Mouse (Mus musculus): ENCODE results near the gene Vcp.
"Not testable (repeated sequence)": the region's sequence is repeated elsewhere in the genome, so short reads cannot be mapped to it uniquely, and the experiment has no call there.

Vcp gene

GRCm38 (mm10) chr4:43029121-43029520 is 28.8 kb upstream of the Vcp start:
- DNase-seq (ENCODE audit: low spot score), result no peak

GRCm38 (mm10) chr4:43025084-43025960 is 25.0 kb upstream of the Vcp start, which contains the start of gene Pigo:
Gene Pigo (minus strand): TSS chr4:43025819.
- peak; percentile 89 for DNase-seq (ENCODE audit: low spot score)

GRCm38 (mm10) chr4:43024673-43025072 is 24.4 kb upstream of the Vcp start:
- DNase-seq (ENCODE audit: low spot score), result no peak

- no peak for DNase-seq (ENCODE audit: low spot score)
Observed at GRCm38 (mm10) chr4:43021341-43021740, 21.0 kb upstream of the Vcp start.

GRCm38 (mm10) chr4:43020876-43021275 is 20.6 kb upstream of the Vcp start:
- DNase-seq (ENCODE audit: low spot score), result no peak

- DNase-seq (ENCODE audit: low spot score), result peak; percentile 75
Observed at GRCm38 (mm10) chr4:43019641-43020465, 19.5 kb upstream of the Vcp start.

GRCm38 (mm10) chr4:43019176-43019575 is 18.9 kb upstream of the Vcp start:
- DNase-seq (ENCODE audit: low spot score), result no peak

- DNase-seq (ENCODE audit: low spot score), result no peak
Observed at GRCm38 (mm10) chr4:43018156-43018555, 17.8 kb upstream of the Vcp start.

GRCm38 (mm10) chr4:43012091-43012490 is 11.8 kb upstream of the Vcp start:
- DNase-seq (ENCODE audit: low spot score), result no peak

- peak; percentile 86 for DNase-seq (ENCODE audit: low spot score)
Observed at GRCm38 (mm10) chr4:43010161-43011038, 10.1 kb upstream of the Vcp start, which contains the start of gene Fancg. Gene Fancg (minus strand): TSS chr4:43010506.

GRCm38 (mm10) chr4:43005765-43006164 is 5.5 kb upstream of the Vcp start:
- no peak for DNase-seq (ENCODE audit: low spot score)

GRCm38 (mm10) chr4:43004951-43005350 is 4.6 kb upstream of the Vcp start:
- DNase-seq (ENCODE audit: low spot score), result no peak

- no peak for DNase-seq (ENCODE audit: low spot score)
Observed at GRCm38 (mm10) chr4:43002756-43003439, 2.6 kb upstream of the Vcp start.

- DNase-seq (ENCODE audit: low spot score), result no peak
Observed at GRCm38 (mm10) chr4:43001272-43001671, 965 bp upstream of the Vcp start.

GRCm38 (mm10) chr4:42999451-43000140 is 711 bp downstream of the Vcp start:
- peak; percentile 87 for DNase-seq (ENCODE audit: low spot score)

- no peak for DNase-seq (ENCODE audit: low spot score)
Observed at GRCm38 (mm10) chr4:42998022-42998421, 2.3 kb downstream of the Vcp start.

- DNase-seq (ENCODE audit: low spot score), result no peak
Observed at GRCm38 (mm10) chr4:42988296-42988695, 12.0 kb downstream of the Vcp start.

- DNase-seq (ENCODE audit: low spot score), result not testable (repeated sequence)
Observed at GRCm38 (mm10) chr4:42980467-42980866, 19.8 kb downstream of the Vcp start.

- DNase-seq (ENCODE audit: low spot score), result no peak
Observed at GRCm38 (mm10) chr4:42978062-42978461, 22.2 kb downstream of the Vcp start.

GRCm38 (mm10) chr4:42973868-42974267 is 26.4 kb downstream of the Vcp start:
- DNase-seq (ENCODE audit: low spot score), result no peak

GRCm38 (mm10) chr4:42972952-42973351 is 27.4 kb downstream of the Vcp start:
- DNase-seq (ENCODE audit: low spot score), result no peak
